Mouse (Mus musculus): ENCODE data around the gene Glyr1.

DNA sequence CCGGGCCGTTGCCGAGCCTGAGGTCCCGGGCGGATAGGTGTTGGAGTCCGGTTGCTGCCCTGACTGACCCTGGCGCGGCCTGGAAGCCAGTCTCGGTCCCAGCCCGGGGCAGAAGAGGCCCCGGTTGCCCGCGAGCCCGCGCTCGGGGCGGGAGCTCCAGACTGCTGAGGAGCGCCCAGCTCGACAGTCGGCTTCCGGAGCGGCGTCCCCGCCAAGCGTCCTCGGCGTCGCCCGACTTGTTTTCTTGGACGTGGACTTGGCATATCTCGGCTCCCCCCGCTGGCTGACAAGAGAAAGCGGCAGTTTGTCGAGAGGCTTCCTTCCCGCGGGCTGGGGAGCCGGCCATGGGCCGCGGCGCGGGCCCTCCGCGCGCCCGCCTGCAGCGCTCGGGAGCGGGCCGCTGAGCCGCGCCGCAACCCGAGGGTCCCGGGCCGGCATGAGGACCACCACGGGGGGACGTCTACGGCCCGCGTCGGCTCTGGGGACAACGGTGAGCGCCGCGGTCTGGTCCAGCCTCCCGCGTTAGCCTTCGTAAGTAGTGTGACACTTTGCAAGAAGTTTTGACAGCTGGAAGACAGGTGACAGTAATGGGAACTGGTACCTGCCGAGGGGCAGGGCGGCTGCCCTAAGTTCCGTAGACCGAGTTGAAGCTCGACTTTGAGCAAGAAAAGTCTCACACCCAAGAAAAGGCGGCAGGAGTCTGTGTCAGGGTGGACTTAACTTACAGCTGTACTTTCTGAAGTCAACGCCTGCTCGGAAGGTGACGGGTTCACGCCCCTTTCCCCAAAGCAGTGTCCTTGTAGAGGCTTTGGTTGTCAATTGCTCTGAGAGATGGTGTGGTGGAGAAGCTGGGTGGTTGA, 818 bp upstream of the Glyr1 start:
- TF ChIP-seq CEBPB (IDR thresholded peaks at IDR 0.05; ENCODE audit: low read depth) (no peak), CTCF (IDR thresholded peaks at IDR 0.05; ENCODE audit: control insufficient read depth, insufficient read depth, insufficient read length) (no peak), USF1 (IDR thresholded peaks at IDR 0.05; ENCODE audit: low read depth) (no peak)
